Mouse (Mus musculus): Measurements from ENCODE around the gene Slc35e3. TPM values are rescaled to one million over a fixed set of nuclear protein-coding genes. Genes with fewer than 3 reads are reported as not detected.

Gene Slc35e3
- polyA plus RNA-seq, 1 experiment, result 19.1 TPM

DNA sequence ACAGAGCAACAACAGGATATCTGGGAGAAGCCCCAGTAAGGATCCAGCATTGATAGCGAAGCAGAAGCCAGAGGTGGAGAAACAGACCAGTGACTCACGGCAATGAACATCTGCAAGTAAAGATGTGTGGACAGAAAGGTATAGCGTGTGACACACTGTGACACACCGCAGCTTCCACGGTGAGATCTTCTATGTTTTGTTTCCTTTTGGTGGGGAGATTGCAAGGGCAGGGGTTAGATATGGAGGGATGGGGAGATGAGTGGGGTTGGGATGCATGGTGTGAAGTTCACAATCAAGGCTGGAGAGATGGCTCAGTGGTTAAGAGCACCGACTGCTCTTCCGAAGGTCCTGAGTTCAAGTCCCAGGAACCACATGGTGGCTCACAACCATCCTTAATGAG lies 16.0 kb downstream of the Slc35e3 start:
- no peak for DNase-seq
- no peak for TF ChIP-seq CTCF (IDR thresholded peaks at IDR 0.05; ENCODE audit: insufficient read depth, low read length)
- no peak for TF ChIP-seq POLR2A (IDR thresholded peaks at IDR 0.05; ENCODE audit: borderline replicate concordance, extremely low read depth, low read depth, low read length)
- no peak overlapping the region for H3K4me3 ChIP-seq (replicated peaks; ENCODE audit: extremely low read depth, low read depth, low read length)
- WGBS, result 90% methylated on average over 7 of the region's 7 CpGs
- H3K4me1 ChIP-seq (ENCODE audit: control insufficient read depth, insufficient read depth, low read length), result no peaks in the 10 kb centered on the region; the same call in 1 of the 2 replicates

DNA sequence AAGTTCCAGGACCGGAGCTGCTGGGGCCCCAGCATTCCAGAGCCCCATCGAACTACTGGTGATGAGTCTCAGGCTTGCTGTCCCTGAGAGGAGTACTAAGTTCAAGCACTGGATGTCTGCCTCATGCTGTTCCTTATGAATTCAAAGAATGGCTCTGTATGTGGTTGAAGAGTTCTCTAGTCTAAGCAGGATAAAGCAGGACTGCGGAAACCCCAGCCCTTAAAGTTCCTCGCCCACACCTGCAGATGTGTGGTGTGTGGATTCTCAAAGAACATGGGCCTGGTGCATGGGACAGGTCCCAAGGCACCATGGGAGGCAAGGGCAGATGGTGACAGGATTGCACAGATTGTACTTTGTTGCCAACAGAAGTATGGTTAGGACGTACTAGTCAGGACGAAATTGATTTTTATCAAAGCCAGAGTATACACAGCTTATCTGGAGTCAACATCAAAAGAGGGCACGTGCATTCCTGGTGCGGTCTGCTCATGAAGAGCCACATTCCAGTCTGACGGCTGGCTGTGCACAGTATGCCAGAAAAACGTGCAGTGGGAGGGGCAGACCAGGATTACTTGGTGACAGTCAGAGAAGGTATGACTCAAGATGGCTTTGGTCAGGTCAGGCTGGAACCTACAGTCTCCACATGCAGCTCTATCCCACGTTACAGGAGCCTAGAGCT lies 16.9 kb downstream of the Slc35e3 start:
- DNase-seq, result peak; percentile 60
- no peak for TF ChIP-seq POLR2A (IDR thresholded peaks at IDR 0.05; ENCODE audit: borderline replicate concordance, extremely low read depth, low read depth, low read length)
- no peak for TF ChIP-seq CTCF (IDR thresholded peaks at IDR 0.05; ENCODE audit: insufficient read depth, low read length)
- Histone ChIP-seq H3K4me3 (replicated peaks; ENCODE audit: extremely low read depth, low read depth, low read length) (no peak overlapping the region), H3K4me1 (ENCODE audit: control insufficient read depth, insufficient read depth, low read length) (no peaks in the 10 kb centered on the region; the same call in 1 of the 2 replicates)
- 46% methylated on average over 11 of the region's 11 CpGs for WGBS

- Histone ChIP-seq H3K4me3 (replicated peaks; ENCODE audit: extremely low read depth, low read depth, low read length) (no peak overlapping the region), H3K4me1 (ENCODE audit: control insufficient read depth, insufficient read depth, low read length) (no peaks in the 10 kb centered on the region; the same call in 1 of the 2 replicates)
- DNase-seq, result no peak
- WGBS, result 77% methylated on average over 5 of the region's 5 CpGs
- TF ChIP-seq POLR2A (IDR thresholded peaks at IDR 0.05; ENCODE audit: borderline replicate concordance, extremely low read depth, low read depth, low read length), result no peak
- TF ChIP-seq CTCF (IDR thresholded peaks at IDR 0.05; ENCODE audit: insufficient read depth, low read length), result no peak
Observed at GRCm38 (mm10) chr10:117728574-117728973, 17.6 kb downstream of the Slc35e3 start.

- Histone ChIP-seq H3K4me3 (replicated peaks; ENCODE audit: extremely low read depth, low read depth, low read length) (no peak overlapping the region), H3K4me1 (ENCODE audit: control insufficient read depth, insufficient read depth, low read length) (no peaks in the 10 kb centered on the region; the same call in 1 of the 2 replicates)
- 71% methylated on average over 9 of the region's 9 CpGs for WGBS
- DNase-seq, result no peak
- no peak for TF ChIP-seq POLR2A (IDR thresholded peaks at IDR 0.05; ENCODE audit: borderline replicate concordance, extremely low read depth, low read depth, low read length)
- no peak for TF ChIP-seq CTCF (IDR thresholded peaks at IDR 0.05; ENCODE audit: insufficient read depth, low read length)
Observed at GRCm38 (mm10) chr10:117727518-117728110, 18.6 kb downstream of the Slc35e3 start.

- DNase-seq, result no peak
- 96% methylated on average over 4 of the region's 4 CpGs for WGBS
- H3K4me3 ChIP-seq (replicated peaks; ENCODE audit: extremely low read depth, low read depth, low read length), result no peak overlapping the region
Observed at GRCm38 (mm10) chr10:117726888-117727385, 19.2 kb downstream of the Slc35e3 start.

GRCm38 (mm10) chr10:117726350-117726749 lies 19.8 kb downstream of the Slc35e3 start:
- TF ChIP-seq POLR2A (IDR thresholded peaks at IDR 0.05; ENCODE audit: borderline replicate concordance, extremely low read depth, low read depth, low read length), result no peak
- TF ChIP-seq CTCF (IDR thresholded peaks at IDR 0.05; ENCODE audit: insufficient read depth, low read length), result no peak
- Histone ChIP-seq H3K4me1 (ENCODE audit: control insufficient read depth, insufficient read depth, low read length) (no peaks in the 10 kb centered on the region; the same call in 1 of the 2 replicates), H3K4me3 (replicated peaks; ENCODE audit: extremely low read depth, low read depth, low read length) (no peak overlapping the region)
- no peak for DNase-seq
- 86% methylated on average over 4 of the region's 4 CpGs for WGBS

More at GRCm38 (mm10) chr10:117726888-117727385, 19.2 kb downstream of the Slc35e3 start:
- no peaks in the 10 kb centered on the region; the same call in 1 of the 2 replicates for H3K4me1 ChIP-seq (ENCODE audit: control insufficient read depth, insufficient read depth, low read length)
- TF ChIP-seq POLR2A (IDR thresholded peaks at IDR 0.05; ENCODE audit: borderline replicate concordance, extremely low read depth, low read depth, low read length) (no peak), CTCF (IDR thresholded peaks at IDR 0.05; ENCODE audit: insufficient read depth, low read length) (no peak)

DNA sequence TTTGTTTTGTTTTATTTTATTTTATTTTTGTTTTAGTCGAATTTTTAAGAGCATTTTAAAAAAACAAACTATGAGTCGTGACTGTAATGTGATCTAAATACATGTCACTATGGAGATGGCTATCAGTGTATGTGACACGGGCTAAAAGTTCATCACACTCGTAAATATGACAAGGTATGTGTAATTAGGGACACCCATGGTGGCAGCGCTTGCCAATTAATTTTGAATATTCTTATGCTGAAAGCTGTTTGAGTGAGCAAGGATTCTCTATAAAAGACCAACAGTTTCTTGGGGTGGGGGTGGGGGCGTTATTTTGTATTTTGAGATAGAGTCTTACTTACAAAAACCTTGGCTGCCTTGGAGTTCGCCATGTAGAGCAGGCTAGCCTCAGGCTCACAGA lies 20.5 kb downstream of the Slc35e3 start:
- no peak for TF ChIP-seq POLR2A (IDR thresholded peaks at IDR 0.05; ENCODE audit: borderline replicate concordance, extremely low read depth, low read depth, low read length)
- TF ChIP-seq CTCF (IDR thresholded peaks at IDR 0.05; ENCODE audit: insufficient read depth, low read length), result no peak
- Histone ChIP-seq H3K4me3 (replicated peaks; ENCODE audit: extremely low read depth, low read depth, low read length) (no peak overlapping the region), H3K4me1 (ENCODE audit: control insufficient read depth, insufficient read depth, low read length) (no peaks in the 10 kb centered on the region; the same call in 1 of the 2 replicates)
- WGBS, result 69% methylated on average over 7 of the region's 7 CpGs
- no peak for DNase-seq

- Histone ChIP-seq H3K4me1 (ENCODE audit: control insufficient read depth, insufficient read depth, low read length) (no peaks in the 10 kb centered on the region; the same call in 1 of the 2 replicates), H3K4me3 (replicated peaks; ENCODE audit: extremely low read depth, low read depth, low read length) (no peak overlapping the region)
- no peak for DNase-seq
- no peak for TF ChIP-seq CTCF (IDR thresholded peaks at IDR 0.05; ENCODE audit: insufficient read depth, low read length)
- no peak for TF ChIP-seq POLR2A (IDR thresholded peaks at IDR 0.05; ENCODE audit: borderline replicate concordance, extremely low read depth, low read depth, low read length)
- 92% methylated on average over 3 of the region's 3 CpGs for WGBS
Observed at GRCm38 (mm10) chr10:117724804-117725361, 21.3 kb downstream of the Slc35e3 start.

- H3K4me3 ChIP-seq (replicated peaks; ENCODE audit: extremely low read depth, low read depth, low read length), result no peak overlapping the region
- TF ChIP-seq CTCF (IDR thresholded peaks at IDR 0.05; ENCODE audit: insufficient read depth, low read length), result no peak
- TF ChIP-seq POLR2A (IDR thresholded peaks at IDR 0.05; ENCODE audit: borderline replicate concordance, extremely low read depth, low read depth, low read length), result no peak
- no peaks in the 10 kb centered on the region; the same call in 1 of the 2 replicates for H3K4me1 ChIP-seq (ENCODE audit: control insufficient read depth, insufficient read depth, low read length)
- 55% methylated on average over 5 of the region's 5 CpGs for WGBS
- DNase-seq, result no peak
Observed at GRCm38 (mm10) chr10:117724136-117724718, 21.9 kb downstream of the Slc35e3 start.
